Mouse (Mus musculus) G1E (cell line): Measurements from ENCODE around the gene Rhoh.

Source experiments
- CTCF ChIP-seq: IDR thresholded peaks from 2 replicates; pipeline ENCODE4 v1.5.1; 2012; ENCODE audit warnings: low read depth, low read length, inconsistent platforms, mixed read lengths
- GATA1 ChIP-seq: IDR thresholded peaks from 2 replicates; pipeline ENCODE4 v1.6.1; 2012; ENCODE audit warnings: borderline replicate concordance, low read length, inconsistent platforms, mixed read lengths
- GATA2 ChIP-seq: IDR thresholded peaks from 2 replicates; pipeline ENCODE4 v1.6.1; 2012; ENCODE audit warnings: low read depth, low read length, inconsistent platforms, borderline replicate concordance
- POLR2AphosphoS5 ChIP-seq: IDR thresholded peaks from 2 replicates; pipeline ENCODE4 v1.6.1; 2012; ENCODE audit warnings: low read depth, low read length, inconsistent platforms; ENCODE audit not compliant: insufficient replicate concordance
- TAL1 ChIP-seq: conservative IDR thresholded peaks from 2 replicates; pipeline ENCODE4 v1.6.1; 2012; ENCODE audit warnings: low read depth, low read length, inconsistent platforms, mixed read lengths

GRCm38 (mm10) chr5:65864486-65864885 lies 3.5 kb downstream of the Rhoh start:
- TF ChIP-seq CTCF (no peak), GATA1 (no peak), POLR2AphosphoS5 (no peak), TAL1 (no peak), GATA2 (no peak)
